Mouse (Mus musculus): Measurements from ENCODE around the gene Clpsl2.
A peak's percentile ranks its signal among the peaks of the same experiment; 100 is the strongest.

Clpsl2 gene

DNA sequence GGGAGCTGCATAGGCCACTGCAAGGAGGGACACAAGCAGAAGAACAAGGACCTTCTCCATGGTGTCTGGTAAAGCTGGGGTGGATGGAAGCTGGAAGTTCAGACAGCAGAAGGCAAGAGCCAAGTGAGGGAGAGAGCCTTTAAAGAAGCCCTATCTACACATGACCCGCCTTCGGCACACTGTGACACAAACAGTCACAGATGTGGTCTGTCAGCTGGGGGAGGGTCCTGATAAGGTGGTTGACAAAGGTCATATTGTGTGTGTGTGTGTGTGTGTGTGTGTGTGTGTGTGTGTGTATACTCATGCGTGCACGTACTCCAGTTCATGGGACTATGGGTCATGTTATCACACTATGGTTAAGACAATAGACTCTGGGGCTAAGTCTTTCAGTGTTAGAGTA, 11.4 kb downstream of the Clpsl2 start, which contains the start of gene Clps:
Gene Clps (minus strand): TSS at position 169 of the 400 bp plus-strand sequence.
- no peak for DNase-seq (ENCODE audit: low spot score in 2 of 2)

DNA sequence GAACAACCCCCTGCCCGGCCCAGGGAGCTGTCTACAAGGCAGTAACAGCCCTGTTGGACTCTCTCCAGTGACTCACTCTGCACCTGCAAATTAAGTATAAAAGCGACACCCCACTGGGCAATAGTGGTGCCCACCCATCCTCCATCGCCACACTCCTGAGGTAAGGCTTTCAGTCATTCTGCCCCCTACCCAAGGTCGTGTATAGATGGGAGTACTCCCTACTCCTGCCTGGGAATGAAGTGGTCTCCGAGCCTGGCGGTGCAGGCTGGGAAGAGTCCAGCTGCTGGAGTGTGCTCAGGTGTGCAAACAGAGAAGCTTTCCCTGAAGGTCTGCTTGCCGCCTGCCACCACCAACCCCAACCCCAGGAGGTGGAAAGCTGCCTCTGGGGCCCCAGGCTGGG, 12.4 kb downstream of the Clpsl2 start:
- no peak for DNase-seq (ENCODE audit: low spot score in 2 of 2)

DNA sequence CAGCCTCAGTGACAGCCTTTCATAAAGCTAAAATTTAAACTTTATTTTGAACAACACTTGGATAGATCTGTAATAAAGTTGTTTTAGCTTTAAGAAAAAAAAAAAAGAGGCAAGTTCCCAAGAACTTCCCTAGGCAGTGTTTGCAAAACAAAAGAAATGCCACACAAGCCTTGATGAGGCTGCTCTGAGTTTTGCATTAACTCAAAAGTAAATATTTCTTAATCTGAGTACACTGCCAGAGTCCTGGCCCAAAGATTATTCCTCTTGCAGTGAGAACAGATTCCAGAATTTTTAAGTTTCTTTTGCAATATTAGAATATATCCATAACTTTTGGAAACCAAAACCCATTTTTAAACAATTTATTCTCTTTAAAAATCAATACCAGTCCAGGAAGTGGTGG, 16.0 kb downstream of the Clpsl2 start:
- no peak for DNase-seq (ENCODE audit: low spot score in 2 of 2)

DNA sequence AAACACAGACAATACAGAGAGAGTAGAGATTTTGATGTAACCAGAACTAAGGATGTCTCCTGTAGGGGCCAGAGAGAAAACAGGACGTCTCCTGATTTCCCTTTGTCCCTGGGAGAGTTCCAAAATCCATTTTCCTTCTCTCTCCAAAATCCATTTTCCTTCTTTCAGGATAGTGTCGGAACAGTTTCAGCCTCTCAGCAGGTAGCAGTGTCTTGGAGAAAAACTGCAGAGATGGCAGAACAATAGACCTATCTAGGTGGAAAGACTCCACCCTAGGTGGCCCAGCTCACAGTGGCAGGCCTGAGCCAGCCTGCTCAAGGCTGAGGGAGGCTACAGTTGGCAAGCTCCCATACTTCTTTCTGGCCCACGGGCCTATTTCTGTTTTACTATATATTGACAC, 18.3 kb downstream of the Clpsl2 start:
- DNase-seq (ENCODE audit: low spot score in 2 of 2): no peak

DNA sequence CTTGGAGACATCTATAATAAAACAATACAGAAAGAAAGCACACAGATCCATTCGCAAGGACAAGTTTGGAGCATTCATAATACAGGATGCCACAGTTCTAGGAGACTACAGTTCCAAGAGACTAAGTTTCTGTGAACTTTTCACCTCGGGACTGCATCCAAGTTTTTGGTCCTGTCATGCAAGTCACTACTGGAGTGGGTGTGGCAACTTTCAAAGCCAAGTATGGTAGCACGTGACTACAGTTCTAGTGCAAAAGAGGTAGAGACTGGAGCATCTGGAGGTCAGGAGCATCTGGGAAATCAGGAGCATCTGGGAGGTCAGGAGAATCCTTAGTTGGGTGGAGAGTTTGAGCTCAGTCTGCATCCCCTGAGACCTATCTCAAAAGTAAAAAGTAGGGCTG, 22.7 kb downstream of the Clpsl2 start:
- no peak for DNase-seq (ENCODE audit: low spot score in 2 of 2)

DNA sequence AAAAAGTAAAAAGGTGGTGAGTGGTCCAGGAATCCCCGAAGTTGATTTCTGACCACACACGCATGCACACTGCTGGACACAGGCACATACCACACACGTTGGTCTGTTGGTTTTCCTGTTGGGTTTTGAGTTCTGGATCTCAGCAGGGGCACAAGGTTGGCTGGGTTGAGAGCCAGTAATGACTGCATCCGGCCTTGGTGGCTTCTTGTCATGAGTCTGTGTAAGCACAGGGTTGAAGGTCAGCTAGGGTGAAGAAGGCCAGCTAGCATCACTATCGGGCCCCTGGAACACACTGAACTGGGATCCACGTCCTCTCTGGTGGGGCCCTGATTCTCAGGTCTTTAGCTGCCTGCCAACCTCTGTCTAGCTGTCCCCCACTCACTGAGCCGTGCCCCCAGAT, 23.3 kb downstream of the Clpsl2 start:
- DNase-seq (ENCODE audit: low spot score in 2 of 2): no peak

DNA sequence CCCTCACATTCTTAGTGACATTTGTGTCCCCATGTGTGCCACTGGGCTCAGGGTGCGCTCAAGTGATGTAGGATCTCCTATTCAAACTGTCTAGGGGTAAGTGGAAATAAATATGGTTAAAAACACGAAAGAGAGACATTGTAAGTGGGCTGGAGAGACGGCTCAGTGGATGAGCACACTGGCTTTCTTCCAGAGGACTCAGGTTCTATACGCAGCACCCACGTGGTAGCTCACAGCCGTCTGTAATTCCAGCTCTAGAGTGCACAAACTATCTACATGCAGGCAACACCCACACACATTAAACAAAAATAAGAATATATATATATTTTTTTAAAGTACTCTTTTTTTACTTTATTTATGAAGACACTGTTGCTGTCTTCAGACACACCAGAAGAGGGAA, 23.7 kb downstream of the Clpsl2 start:
- DNase-seq (ENCODE audit: low spot score in 2 of 2): no peak

DNA sequence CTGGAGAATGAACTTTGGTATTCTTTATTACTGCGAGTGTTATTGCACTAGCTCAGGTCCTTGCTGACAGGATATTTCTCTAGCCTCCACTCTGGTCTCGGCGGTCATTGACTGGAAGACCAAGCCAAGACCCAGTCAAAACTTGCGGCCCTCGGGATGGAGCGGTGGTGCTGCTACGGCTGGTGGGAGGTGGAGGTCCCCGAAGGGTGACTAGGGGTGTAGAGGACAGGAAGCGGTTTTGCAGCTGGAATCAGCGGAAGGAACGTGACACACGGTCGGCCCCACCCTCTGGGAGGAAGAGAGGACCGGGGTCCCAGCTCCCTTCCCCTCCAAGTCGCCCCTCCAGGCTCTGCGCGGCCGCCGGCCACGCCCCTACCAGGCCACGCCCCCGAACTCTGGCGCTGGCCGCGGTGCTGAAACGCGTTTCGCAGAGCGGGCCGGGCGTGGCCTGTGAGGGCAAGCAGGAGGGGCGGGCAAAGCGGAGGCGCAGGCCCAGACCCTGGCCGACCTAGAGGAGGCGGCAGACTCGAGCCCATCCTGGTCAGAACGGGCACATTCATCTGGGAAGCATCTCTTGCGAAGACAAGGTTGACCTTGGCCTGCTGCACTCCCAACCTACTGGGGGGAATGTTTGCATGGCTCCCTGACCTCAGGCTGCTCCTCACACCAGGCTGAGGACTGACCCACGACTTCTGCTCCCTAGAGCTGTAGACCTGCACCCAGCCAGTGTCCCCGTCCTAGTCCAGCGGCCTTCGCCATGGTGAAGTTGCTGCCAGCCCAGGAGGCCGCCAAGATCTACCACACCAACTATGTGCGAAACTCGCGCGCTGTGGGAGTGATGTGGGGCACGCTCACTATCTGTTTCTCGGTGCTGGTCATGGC, 26.3 kb downstream of the Clpsl2 start, which contains the start of gene Lhfpl5:
Gene Lhfpl5 (plus strand): TSS at position 398 of the 882 bp plus-strand sequence.
- no peak for DNase-seq (ENCODE audit: low spot score in 2 of 2)

DNA sequence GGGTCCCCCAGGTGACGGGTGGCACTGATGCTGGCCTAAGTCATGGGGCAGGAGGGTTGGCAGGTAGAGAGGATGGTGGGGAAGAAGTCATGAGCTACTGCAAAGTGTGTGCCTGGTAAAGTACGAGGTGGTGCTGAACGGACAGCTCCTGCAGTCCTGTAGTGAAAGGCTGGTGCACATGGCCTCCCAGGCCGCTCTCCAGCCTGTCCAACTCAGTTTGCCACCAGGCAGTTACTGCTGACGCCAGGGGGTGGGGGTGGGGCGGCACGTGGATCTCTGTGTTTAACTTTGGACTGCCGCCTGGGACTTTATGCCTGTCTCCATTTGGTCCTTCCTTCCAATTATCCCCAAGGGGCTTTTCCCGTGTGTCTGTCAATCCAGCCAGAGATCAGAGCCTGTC, 31.2 kb downstream of the Clpsl2 start:
- peak; percentile 44 to 49 for DNase-seq (ENCODE audit: low spot score in 2 of 2)

DNA sequence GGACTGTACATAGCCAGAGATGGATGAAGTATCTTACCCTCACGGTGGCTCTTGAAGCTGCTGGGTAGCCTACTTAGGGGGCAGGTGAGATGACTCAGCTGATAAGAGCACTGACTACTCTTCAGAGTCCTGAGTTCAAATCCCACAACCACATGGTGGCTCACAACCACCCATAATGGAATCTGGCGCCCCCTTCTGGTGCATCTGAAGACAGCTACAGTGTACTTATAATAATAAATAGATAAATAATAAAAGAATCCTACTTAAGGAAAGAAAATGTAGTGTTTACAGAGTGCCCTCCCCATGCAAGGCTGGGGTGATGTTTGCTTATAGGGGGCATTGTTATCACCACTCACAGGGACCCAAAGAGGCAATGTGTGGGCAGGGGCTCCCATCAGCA, 31.8 kb downstream of the Clpsl2 start:
- DNase-seq (ENCODE audit: low spot score in 2 of 2): no peak

DNA sequence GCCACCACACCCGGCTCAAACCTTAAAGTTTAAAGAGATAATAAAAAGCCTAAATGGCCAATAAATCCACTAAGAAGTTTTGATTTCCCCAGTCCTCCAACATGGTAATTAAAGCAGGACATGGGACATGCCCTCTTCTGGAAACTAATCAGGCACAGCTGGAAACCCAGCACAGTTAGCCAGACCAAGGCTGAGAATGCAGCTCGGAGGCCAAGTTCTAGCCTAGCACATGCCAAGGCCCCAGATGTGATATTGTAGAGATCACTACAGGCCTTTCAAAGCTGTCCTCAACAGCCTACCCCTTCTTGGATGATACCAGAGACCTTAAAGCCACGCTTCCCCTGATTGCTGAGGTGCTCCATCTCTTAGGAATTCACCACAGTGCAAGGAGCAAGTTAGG, 37.3 kb downstream of the Clpsl2 start:
- no peak for DNase-seq (ENCODE audit: low spot score in 2 of 2)

DNA sequence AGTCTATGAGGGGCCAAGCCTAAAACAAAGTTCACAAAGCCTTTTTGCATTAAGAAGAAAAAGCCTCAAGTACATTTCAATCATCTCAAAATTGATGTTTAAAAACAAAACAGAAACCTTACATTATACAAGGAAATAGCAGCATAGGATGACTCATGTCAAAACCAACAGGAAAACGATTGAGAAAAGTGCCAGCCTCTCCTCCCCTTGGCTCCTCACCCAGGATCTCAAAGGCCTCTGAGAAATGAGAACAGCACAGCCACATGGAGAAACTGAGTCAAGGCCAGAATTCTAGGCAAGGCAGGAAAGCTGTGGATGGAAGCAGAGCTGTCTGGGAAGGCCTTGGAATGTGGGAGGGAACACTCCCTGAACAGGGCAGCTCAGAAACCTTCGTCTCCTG, 39.4 kb downstream of the Clpsl2 start:
- DNase-seq (ENCODE audit: low spot score in 2 of 2): no peak

DNA sequence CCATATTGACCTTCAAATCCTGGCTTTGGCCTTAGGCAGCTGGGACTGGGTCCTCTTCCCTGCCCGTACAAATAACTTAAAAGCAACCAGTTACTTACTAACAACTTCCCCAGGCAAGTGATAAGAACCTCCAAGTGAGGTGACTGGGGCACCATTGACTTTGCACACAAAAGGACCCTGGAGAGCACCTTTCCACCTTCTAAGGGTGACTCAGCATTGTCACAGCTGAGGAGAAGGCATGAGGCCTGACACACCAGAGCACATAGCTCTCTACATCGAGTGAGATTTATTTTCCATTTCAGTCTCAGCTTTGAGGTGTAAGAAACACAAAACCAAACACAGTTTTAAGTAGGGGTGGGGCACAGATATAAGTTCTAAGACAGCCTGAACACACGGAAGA, 41.4 kb downstream of the Clpsl2 start:
- no peak for DNase-seq (ENCODE audit: low spot score in 2 of 2)

DNA sequence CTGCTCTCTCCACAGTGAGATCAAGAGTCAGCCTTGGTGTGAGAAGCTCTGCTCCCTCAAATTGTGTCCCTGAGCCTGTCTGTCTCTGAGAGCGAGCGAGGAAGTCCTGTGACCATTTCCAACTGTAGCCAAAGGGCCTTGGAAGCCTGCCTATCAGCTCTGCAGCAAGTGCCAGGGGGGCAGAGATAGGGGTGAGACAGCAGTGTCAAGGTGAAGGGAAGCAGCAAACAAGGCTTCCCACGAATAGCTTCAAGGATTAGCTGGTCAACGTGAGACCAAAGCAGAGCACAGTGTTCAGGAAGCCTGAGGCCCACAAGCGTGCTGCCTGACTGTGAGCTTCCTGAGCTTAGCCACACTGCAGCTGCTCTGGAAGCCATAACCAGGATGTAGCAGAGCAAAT, 42.3 kb downstream of the Clpsl2 start:
- DNase-seq (ENCODE audit: low spot score in 2 of 2): no peak

DNA sequence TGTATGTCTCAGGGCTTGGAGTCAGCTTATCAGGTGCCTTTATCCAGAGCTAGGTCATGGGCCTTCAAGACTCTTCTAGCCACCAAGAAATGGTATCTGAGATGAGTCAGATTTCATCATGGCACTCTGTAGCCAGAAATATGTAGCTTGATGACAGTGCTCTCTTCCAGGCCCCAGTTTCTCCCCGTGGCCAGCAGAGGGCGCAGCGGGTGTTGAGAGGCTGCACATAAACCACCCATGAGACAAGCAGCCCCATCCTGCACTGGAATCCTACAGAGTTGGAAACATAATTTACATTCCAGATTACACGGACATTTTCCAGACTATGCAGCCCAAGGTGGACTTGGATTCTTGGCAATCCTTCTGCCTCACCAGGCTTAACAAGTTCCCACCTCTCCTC, 43.8 kb downstream of the Clpsl2 start:
- peak; percentile 43 to 56 for DNase-seq (ENCODE audit: low spot score in 2 of 2)

DNA sequence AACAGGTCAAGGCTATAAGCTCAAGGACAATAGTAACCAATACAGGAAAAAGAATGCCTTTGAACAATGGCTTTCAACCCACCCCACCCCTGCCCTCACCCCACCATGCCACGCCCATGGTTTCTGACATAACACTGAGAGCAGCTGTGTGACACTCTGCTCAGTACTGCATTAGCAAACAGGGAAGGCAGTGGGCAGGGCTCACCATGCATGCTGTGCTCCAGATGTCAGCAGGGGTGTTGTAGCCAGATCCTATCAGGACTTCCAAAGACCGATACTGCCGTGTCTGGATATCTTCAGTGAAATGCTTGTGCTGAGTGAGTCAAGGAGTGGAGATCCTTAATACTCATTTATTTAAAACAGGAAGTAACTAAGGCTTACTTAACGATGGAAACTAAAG, 44.8 kb downstream of the Clpsl2 start:
- no peak for DNase-seq (ENCODE audit: low spot score in 2 of 2)

DNA sequence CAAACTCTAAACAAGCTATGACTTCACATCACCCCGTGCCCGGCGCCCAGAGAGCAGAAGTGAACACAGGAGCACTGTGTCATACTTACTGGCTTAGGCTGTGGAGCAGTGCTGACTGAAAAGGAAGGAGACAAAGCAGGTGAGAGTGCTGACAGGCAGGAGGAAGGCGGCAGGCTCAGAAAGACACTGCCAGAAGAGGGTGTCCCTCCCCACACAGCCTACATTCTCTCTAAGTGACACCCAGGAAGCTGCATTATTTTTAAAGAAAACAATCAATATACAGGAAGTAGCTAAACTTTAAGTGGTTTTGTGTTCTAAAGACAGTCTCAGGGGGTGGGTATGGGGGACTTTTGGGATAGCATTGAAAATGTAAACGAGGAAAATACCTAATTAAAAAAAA, 51.6 kb downstream of the Clpsl2 start:
- DNase-seq (ENCODE audit: low spot score in 2 of 2): no peak

DNA sequence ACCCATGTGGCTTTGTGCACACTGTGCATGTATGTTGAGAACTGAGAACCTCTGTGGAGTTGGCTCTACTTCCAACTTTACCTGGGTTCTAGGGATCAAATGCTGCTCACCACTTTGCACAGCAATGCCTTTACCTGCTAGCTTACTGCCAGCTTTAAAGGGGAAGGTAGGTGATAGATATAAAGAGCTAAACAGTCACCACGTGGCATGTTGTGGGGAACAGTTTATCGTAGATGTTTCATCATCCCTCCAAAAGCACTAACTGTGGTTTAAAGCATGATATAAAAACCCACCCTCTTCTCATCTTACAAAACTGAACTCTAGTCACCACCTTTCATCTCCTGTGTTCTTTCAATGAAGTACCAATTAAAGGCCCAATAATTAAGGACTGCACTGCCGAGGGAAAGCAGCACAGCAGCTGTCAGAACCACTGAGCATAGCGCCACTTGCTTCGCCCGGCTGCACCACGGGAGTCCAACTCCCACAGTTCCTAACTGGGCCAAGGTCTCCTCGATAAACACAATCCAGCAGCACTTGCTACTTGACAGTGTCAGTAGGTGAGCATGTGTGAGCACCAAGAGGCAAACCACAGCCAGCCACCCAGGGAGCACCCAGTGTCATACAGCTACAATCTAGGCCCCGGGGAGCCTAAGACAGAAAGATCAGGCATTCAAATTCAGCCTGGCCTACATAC, 52.5 kb downstream of the Clpsl2 start:
- DNase-seq (ENCODE audit: low spot score in 2 of 2): no peak

Data from urinary bladder, postnatal 36 days (tissue).